Mouse (Mus musculus): ENCODE results near the gene Ndufa13. TPM values are rescaled to one million over a fixed set of nuclear protein-coding genes. Genes with fewer than 3 reads are reported as not detected.

The Ndufa13 gene
- total RNA-seq, 2 experiments from 2014 or later = 338 to 343 TPM

Other genes with a start within 250 kb of the Ndufa13 start
- gene Zfp964, start 248.1 kb downstream of the Ndufa13 start, total RNA-seq (2021) = under 1 TPM; 0.59 to 0.74 TPM
- 10 to 100 TPM; 10.4 to 10.8 TPM for gene Zfp869, start 191.8 kb downstream of the Ndufa13 start, total RNA-seq (2021)
- gene Zfp963, start 152.6 kb downstream of the Ndufa13 start, total RNA-seq (2021) = 1 to 10 TPM; 2.5 to 2.7 TPM
- 1 to 10 TPM; 2.1 to 2.8 TPM for gene Gm20422, start 127.7 kb downstream of the Ndufa13 start, total RNA-seq (2021)
- 10 to 100 TPM in 1 of 2 experiments, 1 to 10 TPM in 1; 9.4 to 11.3 TPM for gene Atp13a1, start 111.4 kb downstream of the Ndufa13 start, total RNA-seq (2021)
- 10 to 100 TPM; 11.5 to 12.8 TPM for gene Zfp866, start 111.4 kb downstream of the Ndufa13 start, total RNA-seq (2021)
- 1 to 10 TPM; 1.8 to 3.8 TPM for gene Gmip, start 93.9 kb downstream of the Ndufa13 start, total RNA-seq (2021)
- gene Lpar2, start 80.1 kb downstream of the Ndufa13 start, total RNA-seq (2021) = under 1 TPM; 0.05 to 0.08 TPM
- not detected for gene Pbx4, start 70.1 kb downstream of the Ndufa13 start, total RNA-seq (2021)
- 10 to 100 TPM in 1 of 2 experiments, 1 to 10 TPM in 1; 4.0 to 13.6 TPM for gene Cilp2, start 14.9 kb downstream of the Ndufa13 start, total RNA-seq (2021)
- not detected for gene Tssk6, start 374 bp downstream of the Ndufa13 start, total RNA-seq (2021)
- gene Yjefn3, start 154 bp upstream of the Ndufa13 start, total RNA-seq (2021) = 1 to 10 TPM; 5.6 to 6.9 TPM
- 10 to 100 TPM; 25.4 to 26.2 TPM for gene Gatad2a, start 93.8 kb upstream of the Ndufa13 start, total RNA-seq (2021)
- 10 to 100 TPM; 24.5 to 25.1 TPM for gene Mau2, start 140.2 kb upstream of the Ndufa13 start, total RNA-seq (2021)
- gene Sugp1, start 140.3 kb upstream of the Ndufa13 start, total RNA-seq (2021) = 10 to 100 TPM; 13.1 to 15.5 TPM
- 1 to 10 TPM in 1 of 2 experiments, not detected in 1; 1.7 TPM for gene Tm6sf2, start 170.4 kb upstream of the Ndufa13 start, total RNA-seq (2021)
- gene Hapln4, start 180.9 kb upstream of the Ndufa13 start, total RNA-seq (2021) = under 1 TPM in 1 of 2 experiments, not detected in 1; 0.08 TPM
- under 1 TPM in 1 of 2 experiments, not detected in 1; 0.05 TPM for gene Ncan, start 218.3 kb upstream of the Ndufa13 start, total RNA-seq (2021)
- 1 to 10 TPM; 3.9 to 4.3 TPM for gene Nr2c2ap, start 228.8 kb upstream of the Ndufa13 start, total RNA-seq (2021)
- gene Rfxank, start 236.6 kb upstream of the Ndufa13 start, total RNA-seq (2021) = 1 to 10 TPM; 7.3 to 7.7 TPM
- 10 to 100 TPM; 14.6 to 16.6 TPM for gene Borcs8, start 236.9 kb upstream of the Ndufa13 start, total RNA-seq (2021)
- gene Mef2b, start 237.2 kb upstream of the Ndufa13 start, total RNA-seq (2021) = under 1 TPM; 0.21 to 0.23 TPM

All from gastrocnemius, postnatal 25 days (tissue).